Mouse (Mus musculus) limb, embryonic 15.5 days (tissue): ENCODE results near the gene Nrxn1. TPM values are rescaled to one million over a fixed set of nuclear protein-coding genes. Genes with fewer than 3 reads are reported as not detected.

Experiments used
- ATAC-seq: fragments of 200-750 bp; cut with Nextera tagmentation; 2 replicates; pipeline ENCODE4 v1.8.0; 2017; ENCODE audit warnings: low read depth, moderate TSS enrichment; ENCODE audit not compliant: insufficient number of reproducible peaks, low FRiP score, low TSS enrichment
- H3K27ac ChIP-seq: fragments of 300-500 bp; sonication (generic); 2 replicates; pipeline ENCODE4 v1.5.1; 2015; ENCODE audit warnings: moderate library complexity, mild to moderate bottlenecking, inconsistent platforms
- H3K27me3 ChIP-seq: fragments of 300-500 bp; sonication (generic); 2 replicates; pipeline ENCODE4 v1.6.1; 2015; ENCODE audit warnings: inconsistent platforms
- H3K36me3 ChIP-seq: fragments of 300-500 bp; sonication (generic); 2 replicates; pipeline ENCODE4 v1.6.1; 2015; ENCODE audit warnings: inconsistent platforms
- H3K4me1 ChIP-seq: fragments of 300-500 bp; sonication (generic); 2 replicates; pipeline ENCODE4 v1.6.1; 2015; ENCODE audit warnings: inconsistent platforms
- H3K4me2 ChIP-seq: fragments of 300-500 bp; sonication (generic); 2 replicates; pipeline ENCODE4 v1.6.1; 2015; ENCODE audit warnings: mild to moderate bottlenecking, inconsistent platforms
- H3K4me3 ChIP-seq: fragments of 300-500 bp; sonication (generic); 2 replicates; pipeline ENCODE4 v1.5.1; 2015; ENCODE audit warnings: mild to moderate bottlenecking, inconsistent platforms
- H3K9ac ChIP-seq: fragments of 300-500 bp; sonication (generic); 2 replicates; pipeline ENCODE4 v1.6.1; 2015; ENCODE audit warnings: inconsistent platforms
- H3K9me3 ChIP-seq: fragments of 300-500 bp; sonication (generic); 2 replicates; pipeline ENCODE4 v1.6.1; 2016; ENCODE audit warnings: inconsistent platforms
- WGBS: fragments of 180-500 bp; shearing (Covaris S2); methylation state at CpG from one replicate; pipeline ENCODE4 v1.1.7; 2015; 5-methylcytosine and 5-hydroxymethylcytosine counted together
- polyA plus RNA-seq: library from polyadenylated mRNA; unstranded; fragments of >200 nt; fragmentation: Nextera tagmentation; extraction: Ambion mirVana; gene quantifications from 2 replicates; pipeline ENCODE4 v1.2.1, GENCODE M21; 2015

The Nrxn1 gene
- polyA plus RNA-seq, 1 experiment from 2014 or later: 12.4 TPM

GRCm38 (mm10) chr17:90130836-90131235, 962.0 kb downstream of the Nrxn1 start:
- no peaks in the 10 kb centered on the region for H3K27me3 ChIP-seq
- H3K4me3 ChIP-seq: no peak overlapping the region
- H3K4me2 ChIP-seq: no peak overlapping the region
- no peak overlapping the region for H3K27ac ChIP-seq
- no peak for ATAC-seq
- no peaks in the 10 kb centered on the region for H3K9me3 ChIP-seq
- H3K4me1 ChIP-seq: no peaks in the 10 kb centered on the region
- no peak overlapping the region for H3K9ac ChIP-seq
- 74% methylated on average over 12 of the region's 12 CpGs for WGBS
- H3K36me3 ChIP-seq: no peaks in the 10 kb centered on the region

DNA sequence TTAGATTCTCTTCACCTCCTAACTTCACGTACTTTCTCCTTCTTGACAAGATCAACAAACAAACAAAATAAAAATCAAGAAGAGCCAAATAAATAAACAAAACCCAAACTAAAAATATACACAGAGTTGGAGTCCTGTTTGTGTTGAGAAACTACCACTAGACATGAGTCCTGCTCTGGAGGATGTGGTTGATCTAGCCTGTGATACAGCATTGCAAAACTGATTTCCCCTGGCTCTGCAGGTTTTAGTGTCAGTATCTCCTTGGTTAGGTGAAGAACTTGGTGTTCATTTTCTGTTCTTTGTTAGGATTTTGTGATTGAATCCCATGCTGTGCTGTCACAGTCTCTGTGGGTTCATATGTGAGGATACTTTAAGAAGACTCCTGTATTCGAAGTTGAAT, 963.7 kb downstream of the Nrxn1 start:
- no peak overlapping the region for H3K27ac ChIP-seq
- H3K27me3 ChIP-seq: no peaks in the 10 kb centered on the region
- no peak overlapping the region for H3K4me3 ChIP-seq
- H3K9me3 ChIP-seq: no peaks in the 10 kb centered on the region
- H3K4me1 ChIP-seq: no peaks in the 10 kb centered on the region
- no peak overlapping the region for H3K4me2 ChIP-seq
- WGBS: 84% methylated on average over 2 of the region's 2 CpGs
- no peak for ATAC-seq
- H3K9ac ChIP-seq: no peak overlapping the region
- no peaks in the 10 kb centered on the region for H3K36me3 ChIP-seq

DNA sequence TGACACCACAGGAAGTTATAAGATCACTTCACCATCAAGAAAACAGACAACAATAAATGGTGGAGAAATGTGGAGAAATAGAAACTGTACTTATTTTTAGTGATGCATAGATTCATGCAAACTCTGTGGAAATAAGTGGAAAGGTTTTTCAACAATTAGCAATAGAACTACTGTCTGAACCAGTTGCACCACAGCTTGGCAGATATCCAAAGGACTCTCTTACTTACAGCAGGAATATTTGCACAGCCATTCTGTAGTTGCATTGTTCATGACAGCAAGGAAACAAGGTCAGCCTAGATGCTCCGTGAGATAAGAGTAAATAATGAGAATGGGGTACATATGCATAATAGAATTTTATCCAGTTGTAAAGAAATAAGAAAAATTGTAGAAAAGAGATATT, 965.3 kb downstream of the Nrxn1 start:
- H3K4me3 ChIP-seq: no peak overlapping the region
- WGBS: 82% methylated on average over 1 of the region's 1 CpGs
- ATAC-seq: no peak
- no peak overlapping the region for H3K9ac ChIP-seq
- H3K4me2 ChIP-seq: no peak overlapping the region
- no peaks in the 10 kb centered on the region for H3K9me3 ChIP-seq
- no peaks in the 10 kb centered on the region for H3K36me3 ChIP-seq
- H3K27ac ChIP-seq: no peak overlapping the region
- no peaks in the 10 kb centered on the region for H3K27me3 ChIP-seq
- no peaks in the 10 kb centered on the region for H3K4me1 ChIP-seq

GRCm38 (mm10) chr17:90122796-90123481, 969.9 kb downstream of the Nrxn1 start:
- H3K27ac ChIP-seq: no peak overlapping the region
- WGBS: 81% methylated on average over 5 of the region's 5 CpGs

DNA sequence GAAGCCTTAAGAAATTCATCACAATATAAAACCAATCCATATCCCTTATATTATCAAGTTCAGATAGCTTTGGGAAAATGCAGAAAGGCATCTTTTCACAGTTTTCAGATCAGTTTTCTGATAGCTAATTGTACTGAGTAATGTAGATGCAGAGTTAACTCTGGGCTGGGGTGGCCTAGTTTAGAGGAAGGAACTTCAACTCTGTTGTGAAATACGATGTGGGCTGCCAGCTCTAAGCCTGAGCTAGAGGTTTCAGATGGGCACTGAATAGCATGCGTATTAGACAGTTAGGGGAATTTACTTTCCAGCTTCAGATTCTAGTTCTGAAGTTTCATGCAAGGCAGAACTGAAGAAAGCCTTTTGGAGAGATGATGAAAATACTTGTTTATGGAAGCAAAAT, 976.6 kb downstream of the Nrxn1 start:
- H3K27me3 ChIP-seq: no peaks in the 10 kb centered on the region
- 80% methylated on average over 2 of the region's 2 CpGs for WGBS

More at GRCm38 (mm10) chr17:90122796-90123481, 969.9 kb downstream of the Nrxn1 start:
- ATAC-seq: no peak
- no peak overlapping the region for H3K4me3 ChIP-seq
- no peaks in the 10 kb centered on the region for H3K27me3 ChIP-seq
- no peaks in the 10 kb centered on the region for H3K4me1 ChIP-seq
- no peaks in the 10 kb centered on the region for H3K9me3 ChIP-seq
- no peak overlapping the region for H3K9ac ChIP-seq
- H3K36me3 ChIP-seq: no peaks in the 10 kb centered on the region
- no peak overlapping the region for H3K4me2 ChIP-seq

DNA sequence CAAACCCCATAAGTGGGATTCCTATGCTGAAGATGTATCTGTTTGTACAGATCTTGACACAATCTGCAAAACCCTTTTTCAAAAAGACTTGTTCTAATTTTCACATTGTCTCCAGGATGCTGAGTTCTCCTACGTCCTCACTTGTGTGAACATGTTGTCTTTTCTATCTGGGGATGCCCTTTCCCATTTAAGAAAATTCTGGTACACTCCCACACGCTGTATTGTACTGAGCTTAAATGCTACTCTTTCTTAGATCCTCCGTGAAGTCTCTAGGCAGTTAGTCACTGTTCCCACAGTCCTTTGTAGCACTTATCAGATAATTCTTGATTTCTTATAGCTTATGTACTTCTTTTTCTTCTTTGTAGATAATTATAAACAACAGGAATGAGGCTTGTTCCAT, 997.9 kb downstream of the Nrxn1 start:
- no peak overlapping the region for H3K9ac ChIP-seq
- WGBS: 77% methylated on average over 3 of the region's 3 CpGs
- no peak overlapping the region for H3K4me2 ChIP-seq
- no peaks in the 10 kb centered on the region for H3K4me1 ChIP-seq
- ATAC-seq: no peak
- no peak overlapping the region for H3K27ac ChIP-seq
- H3K4me3 ChIP-seq: no peak overlapping the region
- no peaks in the 10 kb centered on the region for H3K9me3 ChIP-seq
- H3K27me3 ChIP-seq: no peaks in the 10 kb centered on the region
- no peaks in the 10 kb centered on the region for H3K36me3 ChIP-seq

More for the DNA sequence above, 976.6 kb downstream of the Nrxn1 start:
- H3K36me3 ChIP-seq: no peaks in the 10 kb centered on the region
- H3K27ac ChIP-seq: no peak overlapping the region
- no peaks in the 10 kb centered on the region for H3K9me3 ChIP-seq
- H3K4me3 ChIP-seq: no peak overlapping the region
- no peaks in the 10 kb centered on the region for H3K4me1 ChIP-seq
- no peak for ATAC-seq
- no peak overlapping the region for H3K4me2 ChIP-seq
- H3K9ac ChIP-seq: no peak overlapping the region

- Histone ChIP-seq H3K4me1 (0 out of 2 replicates have a peak, but pooled peaks cover 4% of the 10 kb centered on the region), H3K9ac (0 out of 2 replicates have a peak overlapping the region, but pooled peaks have one; percentile 4), H3K4me3 (peak overlapping the region; percentile 38), H3K9me3 (no peaks in the 10 kb centered on the region), H3K27me3 (no peaks in the 10 kb centered on the region), H3K36me3 (no peaks in the 10 kb centered on the region), H3K4me2 (peak overlapping the region; percentile 57), H3K27ac (no peak overlapping the region)
- WGBS: 3% methylated on average over 12 of the region's 12 CpGs
- peak; percentile 85 for ATAC-seq
Observed at GRCm38 (mm10) chr17:90088314-90088650, 1004.6 kb downstream of the Nrxn1 start.

DNA sequence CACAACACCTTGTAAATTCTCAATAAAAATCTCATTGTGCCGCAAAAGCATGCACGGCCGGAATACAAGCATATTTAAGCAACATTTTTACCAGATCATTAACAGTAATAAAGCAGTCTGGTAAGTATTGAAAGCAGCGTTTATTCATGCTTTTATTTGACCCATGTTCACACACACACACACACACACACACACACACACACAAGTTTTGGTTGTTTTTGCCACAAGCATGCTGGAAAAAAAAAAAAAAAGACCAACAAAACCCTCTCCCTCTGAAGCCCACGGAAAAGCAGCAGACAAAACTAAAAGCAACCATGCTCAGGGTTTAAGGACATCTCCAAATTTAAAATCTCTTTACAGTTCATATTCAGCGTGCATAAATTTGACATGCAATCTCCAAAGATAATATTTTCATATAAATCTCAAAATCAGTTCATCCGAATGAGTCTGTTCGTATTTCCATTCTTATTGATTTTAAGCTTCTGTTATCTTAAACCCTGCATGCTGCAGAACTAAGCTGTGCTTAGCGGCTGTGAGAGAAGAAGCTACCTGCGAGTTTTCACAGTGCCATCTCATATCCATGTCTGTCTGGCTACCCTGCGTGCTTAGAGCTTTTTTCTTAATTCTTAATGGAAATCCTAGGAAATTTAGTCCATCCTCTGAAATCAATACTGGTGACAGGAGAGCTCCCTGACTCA, 1005.1 kb downstream of the Nrxn1 start:
- Histone ChIP-seq H3K9me3 (no peaks in the 10 kb centered on the region), H3K27ac (no peak overlapping the region), H3K4me1 (0 out of 2 replicates have a peak, but pooled peaks cover 4% of the 10 kb centered on the region), H3K27me3 (no peaks in the 10 kb centered on the region), H3K4me3 (peak overlapping the region; percentile 38), H3K4me2 (peak overlapping the region; percentile 57), H3K9ac (0 out of 2 replicates have a peak overlapping the region, but pooled peaks have one; percentile 4), H3K36me3 (no peaks in the 10 kb centered on the region)
- no peak for ATAC-seq
- 46% methylated on average over 11 of the region's 11 CpGs for WGBS

DNA sequence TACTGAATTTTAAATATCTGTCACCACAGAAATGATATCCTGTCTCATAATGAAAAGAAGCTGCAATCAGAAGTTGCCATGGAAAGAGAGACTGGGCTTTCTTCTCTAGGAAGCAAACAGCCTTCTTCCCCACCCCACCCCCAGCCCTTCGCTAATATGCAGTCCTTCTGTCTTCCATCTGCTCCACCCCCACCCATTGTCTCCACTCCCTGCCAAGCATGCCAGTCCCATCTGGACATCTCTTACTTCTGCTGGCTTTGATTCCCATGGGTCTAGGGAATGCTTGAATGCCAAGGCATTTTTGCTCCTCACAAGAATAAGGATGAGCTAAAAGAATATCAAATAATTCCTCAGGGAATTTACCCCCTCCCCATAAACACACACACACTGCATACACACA, 1006.0 kb downstream of the Nrxn1 start:
- Histone ChIP-seq H3K36me3 (no peaks in the 10 kb centered on the region), H3K9ac (no peak overlapping the region), H3K4me1 (0 out of 2 replicates have a peak, but pooled peaks cover 4% of the 10 kb centered on the region), H3K4me2 (no peak overlapping the region), H3K9me3 (no peaks in the 10 kb centered on the region), H3K27ac (no peak overlapping the region), H3K4me3 (no peak overlapping the region), H3K27me3 (no peaks in the 10 kb centered on the region)
- 12% methylated on average over 1 of the region's 1 CpGs for WGBS
- ATAC-seq: no peak

GRCm38 (mm10) chr17:90079003-90079402, 1013.9 kb downstream of the Nrxn1 start:
- 59% methylated on average over 6 of the region's 6 CpGs for WGBS

DNA sequence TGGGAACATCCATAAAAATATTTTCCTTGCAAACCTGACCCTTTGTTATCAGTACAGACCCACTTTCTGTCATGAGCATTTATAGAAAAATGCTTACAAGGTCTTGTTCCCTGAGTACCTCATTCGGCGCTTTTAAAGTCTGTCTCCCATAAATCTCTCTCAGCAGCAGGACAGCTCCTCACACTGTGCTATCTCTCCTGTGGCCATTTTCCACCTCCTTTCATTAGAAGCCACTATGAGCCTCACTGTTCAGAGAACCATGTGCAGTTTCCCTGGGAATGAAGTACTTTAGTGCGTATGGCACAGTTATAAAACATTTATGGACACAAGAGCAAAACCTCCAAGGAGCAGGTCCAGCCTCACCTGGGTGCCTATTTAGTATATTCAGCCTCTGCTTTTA, 1014.4 kb downstream of the Nrxn1 start:
- Histone ChIP-seq H3K9me3 (no peaks in the 10 kb centered on the region), H3K9ac (no peak overlapping the region), H3K4me3 (no peak overlapping the region), H3K4me2 (no peak overlapping the region), H3K27ac (no peak overlapping the region), H3K27me3 (no peaks in the 10 kb centered on the region), H3K36me3 (no peaks in the 10 kb centered on the region), H3K4me1 (0 out of 2 replicates have a peak, but pooled peaks cover 3% of the 10 kb centered on the region)
- no peak for ATAC-seq
- WGBS: 20% methylated on average over 3 of the region's 3 CpGs

More at GRCm38 (mm10) chr17:90079003-90079402, 1013.9 kb downstream of the Nrxn1 start:
- H3K27ac ChIP-seq: no peak overlapping the region
- 0 out of 2 replicates have a peak, but pooled peaks cover 3% of the 10 kb centered on the region for H3K4me1 ChIP-seq
- no peaks in the 10 kb centered on the region for H3K36me3 ChIP-seq
- no peak overlapping the region for H3K4me3 ChIP-seq
- ATAC-seq: no peak
- H3K4me2 ChIP-seq: no peak overlapping the region
- H3K9ac ChIP-seq: no peak overlapping the region
- H3K27me3 ChIP-seq: no peaks in the 10 kb centered on the region
- H3K9me3 ChIP-seq: no peaks in the 10 kb centered on the region

GRCm38 (mm10) chr17:90062866-90063265, 1030.0 kb downstream of the Nrxn1 start:
- WGBS: 21% methylated on average over 1 of the region's 1 CpGs
- Histone ChIP-seq H3K4me1 (no peaks in the 10 kb centered on the region), H3K27me3 (no peaks in the 10 kb centered on the region), H3K4me2 (no peak overlapping the region), H3K9ac (no peak overlapping the region), H3K27ac (no peak overlapping the region), H3K4me3 (no peak overlapping the region), H3K36me3 (no peaks in the 10 kb centered on the region), H3K9me3 (no peaks in the 10 kb centered on the region)
- no peak for ATAC-seq
